Mouse (Mus musculus) heart, embryonic 14.5 days (tissue): ENCODE data around the gene Irf1. TPM values are rescaled to one million over a fixed set of nuclear protein-coding genes. Genes with fewer than 3 reads are reported as not detected.
A peak's percentile ranks its signal among the peaks of the same experiment; 100 is the strongest.

ENCODE experiments used
- ATAC-seq: fragments of 200-750 bp; cut with Nextera tagmentation; 2 replicates; pipeline ENCODE4 v1.8.0; 2017; ENCODE audit warnings: low read depth, moderate TSS enrichment; ENCODE audit not compliant: insufficient number of reproducible peaks, insufficient read depth, low FRiP score
- H3K27ac ChIP-seq, 2 experiments: fragments of 200-500 bp in 1 of 2; fragments of 300-500 bp in 1 of 2; sonication (generic) in 1 of 2; replicated peaks in 1 of 2; 2 replicates each; pipeline ENCODE4 v1.5.1; 2012 to 2014; ENCODE audit warnings: low read depth in 2 of 2, low read length in 2 of 2, control low read depth in 1 of 2, mild to moderate bottlenecking in 1 of 2, mixed read lengths in 1 of 2; ENCODE audit not compliant: control insufficient read depth in 1 of 2, insufficient read depth in 1 of 2
- H3K27me3 ChIP-seq: fragments of 300-500 bp; sonication (generic); 2 replicates; pipeline ENCODE4 v1.6.1; 2014; ENCODE audit warnings: mild to moderate bottlenecking, low read length, control low read depth; ENCODE audit not compliant: control insufficient read depth, insufficient read depth
- H3K36me3 ChIP-seq: fragments of 300-500 bp; sonication (generic); 2 replicates; pipeline ENCODE4 v1.6.1; 2014; ENCODE audit warnings: mild to moderate bottlenecking, control low read depth, low read length, mixed read lengths; ENCODE audit not compliant: control insufficient read depth, insufficient read depth
- H3K4me1 ChIP-seq, 2 experiments: fragments of 200-500 bp in 1 of 2; fragments of 300-500 bp in 1 of 2; sonication (generic) in 1 of 2; 2 replicates each; pipeline ENCODE4 v1.6.1; 2012 to 2014; ENCODE audit warnings: low read length in 2 of 2, control low read depth in 1 of 2, mixed read lengths in 1 of 2; ENCODE audit not compliant: control insufficient read depth in 2 of 2, insufficient read depth in 2 of 2
- H3K4me2 ChIP-seq: fragments of 300-500 bp; sonication (generic); 2 replicates; pipeline ENCODE4 v1.6.1; 2014; ENCODE audit warnings: mild to moderate bottlenecking, low read length
- H3K4me3 ChIP-seq, 2 experiments: fragments of 200-500 bp in 1 of 2; fragments of 300-500 bp in 1 of 2; sonication (generic) in 1 of 2; 2 replicates each; pipeline ENCODE4 v1.5.1; 2012 to 2014; ENCODE audit warnings: low read length in 2 of 2, mild to moderate bottlenecking in 2 of 2, control low read depth in 1 of 2, low read depth in 1 of 2, moderate library complexity in 1 of 2; ENCODE audit not compliant: control insufficient read depth in 1 of 2, insufficient read depth in 1 of 2
- H3K9ac ChIP-seq: fragments of 300-500 bp; sonication (generic); 2 replicates; pipeline ENCODE4 v1.6.1; 2014; ENCODE audit warnings: mild to moderate bottlenecking, low read length
- H3K9me3 ChIP-seq: fragments of 300-500 bp; sonication (generic); 2 replicates; pipeline ENCODE4 v1.6.1; 2016; ENCODE audit warnings: low read length, control low read depth; ENCODE audit not compliant: control insufficient read depth
- whole genome bisulfite sequencing: fragments of 180-500 bp; shearing (Covaris S2); extraction: QIAGEN DNeasy Blood & Tissue Kit; methylation state at CpG from one replicate; pipeline ENCODE4 v1.1.7; 2014; 5-methylcytosine and 5-hydroxymethylcytosine counted together
- polyA plus RNA-seq: library from polyadenylated mRNA; unstranded; fragments of >200 nt; fragmentation: Nextera tagmentation; extraction: Ambion mirVana; gene quantifications from 2 replicates; pipeline ENCODE4 v1.2.1, GENCODE M21; 2014

The Irf1 gene
- polyA plus RNA-seq, 1 experiment from 2014 or later, result 9.3 TPM

GRCm38 (mm10) chr11:53795813-53796212 is 26.0 kb downstream of the Irf1 start:
- no peaks in the 10 kb centered on the region for H3K9me3 ChIP-seq
- H3K27me3 ChIP-seq, result no peaks in the 10 kb centered on the region
- H3K36me3 ChIP-seq, result no peaks in the 10 kb centered on the region
- H3K4me1 ChIP-seq, result peaks cover 28 to 30% of the 10 kb centered on the region in 2 experiments
- whole genome bisulfite sequencing, result 28% methylated on average over 8 of the region's 8 CpGs
- no peak overlapping the region for H3K4me2 ChIP-seq
- H3K9ac ChIP-seq, result no peak overlapping the region
- peak; percentile 55 for ATAC-seq
- peak overlapping the region; percentile 14 to 64; a peak in 1 of 4 replicates for H3K27ac ChIP-seq
- H3K4me3 ChIP-seq, result no peak overlapping the region

GRCm38 (mm10) chr11:53796409-53797151 is 26.8 kb downstream of the Irf1 start:
- Histone ChIP-seq H3K36me3 (no peaks in the 10 kb centered on the region), H3K4me2 (peak overlapping the region; percentile 20; the same call in 1 of the 2 replicates), H3K4me3 (no peak overlapping the region), H3K27ac (peak overlapping the region; percentile 3 to 26; a peak in 1 of 4 replicates), H3K9ac (no peak overlapping the region; the same call in 1 of the 2 replicates), H3K4me1 (peaks cover 28 to 30% of the 10 kb centered on the region in 2 experiments), H3K9me3 (no peaks in the 10 kb centered on the region), H3K27me3 (no peaks in the 10 kb centered on the region)
- 51% methylated on average over 12 of the region's 12 CpGs for WGBS
- no peak for ATAC-seq

- peaks cover 28 to 30% of the 10 kb centered on the region in 2 experiments for H3K4me1 ChIP-seq
- H3K4me2 ChIP-seq, result no peak overlapping the region
- no peaks in the 10 kb centered on the region for H3K27me3 ChIP-seq
- no peaks in the 10 kb centered on the region for H3K36me3 ChIP-seq
- 80% methylated on average over 6 of the region's 6 CpGs for WGBS
- no peak overlapping the region for H3K9ac ChIP-seq
- no peak for ATAC-seq
- H3K4me3 ChIP-seq, result no peak overlapping the region
- no peaks in the 10 kb centered on the region for H3K9me3 ChIP-seq
- H3K27ac ChIP-seq, result no peak overlapping the region
These were observed 27.6 kb downstream of the Irf1 start for GRCm38 (mm10) chr11:53797386-53797920.

GRCm38 (mm10) chr11:53798041-53798711 is 28.4 kb downstream of the Irf1 start:
- H3K9ac ChIP-seq, result no peak overlapping the region
- no peaks in the 10 kb centered on the region for H3K9me3 ChIP-seq
- ATAC-seq, result no peak
- H3K4me3 ChIP-seq, result no peak overlapping the region
- H3K4me1 ChIP-seq, result peaks cover 28 to 30% of the 10 kb centered on the region in 2 experiments
- no peaks in the 10 kb centered on the region for H3K27me3 ChIP-seq
- WGBS, result 92% methylated on average over 10 of the region's 10 CpGs
- H3K4me2 ChIP-seq, result no peak overlapping the region
- no peaks in the 10 kb centered on the region for H3K36me3 ChIP-seq
- no peak overlapping the region for H3K27ac ChIP-seq

GRCm38 (mm10) chr11:53800036-53800435 is 30.2 kb downstream of the Irf1 start:
- peaks cover 16 to 18% of the 10 kb centered on the region in 2 experiments for H3K4me1 ChIP-seq
- H3K27ac ChIP-seq, result no peak overlapping the region
- H3K9me3 ChIP-seq, result no peaks in the 10 kb centered on the region
- no peaks in the 10 kb centered on the region for H3K36me3 ChIP-seq
- no peak overlapping the region for H3K4me2 ChIP-seq
- no peak for ATAC-seq
- no peak overlapping the region for H3K4me3 ChIP-seq
- no peak overlapping the region for H3K9ac ChIP-seq
- WGBS, result 64% methylated on average over 4 of the region's 4 CpGs
- H3K27me3 ChIP-seq, result no peaks in the 10 kb centered on the region

GRCm38 (mm10) chr11:53800975-53801374 is 31.2 kb downstream of the Irf1 start:
- Histone ChIP-seq H3K36me3 (no peaks in the 10 kb centered on the region), H3K4me2 (no peak overlapping the region), H3K4me1 (peaks cover 9 to 13% of the 10 kb centered on the region in 2 experiments), H3K4me3 (no peak overlapping the region), H3K9me3 (no peaks in the 10 kb centered on the region), H3K27ac (no peak overlapping the region), H3K27me3 (no peaks in the 10 kb centered on the region), H3K9ac (no peak overlapping the region)
- 79% methylated on average over 5 of the region's 5 CpGs for WGBS
- no peak for ATAC-seq

- no peak for ATAC-seq
- Histone ChIP-seq H3K36me3 (no peaks in the 10 kb centered on the region), H3K27me3 (no peaks in the 10 kb centered on the region), H3K9ac (no peak overlapping the region), H3K27ac (no peak overlapping the region), H3K9me3 (no peaks in the 10 kb centered on the region), H3K4me1 (peaks cover 0 to 4% of the 10 kb centered on the region in 2 experiments; a peak in 1 of 4 replicates), H3K4me3 (no peak overlapping the region), H3K4me2 (no peak overlapping the region)
- 68% methylated on average over 12 of the region's 12 CpGs for WGBS
These were observed 33.3 kb downstream of the Irf1 start for GRCm38 (mm10) chr11:53803093-53803492.
